Mouse (Mus musculus): Measurements from ENCODE around the gene Zfhx3. TPM values are rescaled to one million over a fixed set of nuclear protein-coding genes. Genes with fewer than 3 reads are reported as not detected.
A peak's percentile ranks its signal among the peaks of the same experiment; 100 is the strongest.

The Zfhx3 gene
- polyA plus RNA-seq, 1 experiment from 2014 or later, result 14.4 TPM

GRCm38 (mm10) chr8:108868259-108869090 lies 926.0 kb downstream of the Zfhx3 start:
- H3K27ac ChIP-seq (replicated peaks), result peak overlapping the region; percentile 78
- H3K4me1 ChIP-seq, result peaks cover 41% of the 10 kb centered on the region
- peaks cover 51% of the 10 kb centered on the region for H3K36me3 ChIP-seq
- no peak overlapping the region for H3K4me3 ChIP-seq
- DNase-seq (ENCODE audit: low spot score), result no peak
- no peaks in the 10 kb centered on the region for H3K27me3 ChIP-seq (ENCODE audit: low read depth, poor library complexity, severe bottlenecking)
- H3K9me3 ChIP-seq (replicated peaks), result no peaks in the 10 kb centered on the region
- 90% methylated on average over 14 of the region's 14 CpGs for WGBS

GRCm38 (mm10) chr8:108869420-108869819 lies 927.0 kb downstream of the Zfhx3 start:
- Histone ChIP-seq H3K36me3 (peaks cover 53% of the 10 kb centered on the region), H3K4me1 (peaks cover 40% of the 10 kb centered on the region), H3K27ac (replicated peaks) (no peak overlapping the region; the same call in 1 of the 2 replicates), H3K4me3 (no peak overlapping the region), H3K9me3 (replicated peaks) (no peaks in the 10 kb centered on the region; the same call in 1 of the 2 replicates), H3K27me3 (ENCODE audit: low read depth, poor library complexity, severe bottlenecking) (no peaks in the 10 kb centered on the region)
- 87% methylated on average over 3 of the region's 3 CpGs for WGBS
- no peak for DNase-seq (ENCODE audit: low spot score)

GRCm38 (mm10) chr8:108869935-108870334 lies 927.5 kb downstream of the Zfhx3 start:
- no peak for DNase-seq (ENCODE audit: low spot score)
- Histone ChIP-seq H3K36me3 (peaks cover 55% of the 10 kb centered on the region), H3K27ac (replicated peaks) (no peak overlapping the region), H3K4me1 (peaks cover 37% of the 10 kb centered on the region), H3K27me3 (ENCODE audit: low read depth, poor library complexity, severe bottlenecking) (no peaks in the 10 kb centered on the region), H3K9me3 (replicated peaks) (no peaks in the 10 kb centered on the region; the same call in 1 of the 2 replicates), H3K4me3 (no peak overlapping the region)
- WGBS, result 90% methylated on average over 5 of the region's 5 CpGs

GRCm38 (mm10) chr8:108870371-108870770 lies 927.9 kb downstream of the Zfhx3 start:
- peaks cover 55% of the 10 kb centered on the region for H3K36me3 ChIP-seq
- 90% methylated on average over 3 of the region's 3 CpGs for WGBS
- H3K27me3 ChIP-seq (ENCODE audit: low read depth, poor library complexity, severe bottlenecking), result no peaks in the 10 kb centered on the region
- no peaks in the 10 kb centered on the region; the same call in 1 of the 2 replicates for H3K9me3 ChIP-seq (replicated peaks)
- H3K4me3 ChIP-seq, result no peak overlapping the region
- no peak for DNase-seq (ENCODE audit: low spot score)
- peaks cover 32% of the 10 kb centered on the region for H3K4me1 ChIP-seq
- H3K27ac ChIP-seq (replicated peaks), result no peak overlapping the region

GRCm38 (mm10) chr8:108875722-108876121 lies 933.3 kb downstream of the Zfhx3 start:
- DNase-seq (ENCODE audit: low spot score), result no peak
- peaks cover 71% of the 10 kb centered on the region for H3K36me3 ChIP-seq
- H3K27me3 ChIP-seq (ENCODE audit: low read depth, poor library complexity, severe bottlenecking), result no peaks in the 10 kb centered on the region
- H3K27ac ChIP-seq (replicated peaks), result no peak overlapping the region
- WGBS, result 96% methylated on average over 5 of the region's 5 CpGs
- peaks cover 5% of the 10 kb centered on the region; the same call in 1 of the 2 replicates for H3K4me1 ChIP-seq
- H3K9me3 ChIP-seq (replicated peaks), result no peaks in the 10 kb centered on the region; the same call in 1 of the 2 replicates
- no peak overlapping the region for H3K4me3 ChIP-seq

- DNase-seq (ENCODE audit: low spot score), result no peak
- Histone ChIP-seq H3K4me1 (peaks cover 31% of the 10 kb centered on the region), H3K36me3 (peaks cover 51% of the 10 kb centered on the region), H3K9me3 (replicated peaks) (no peaks in the 10 kb centered on the region), H3K27ac (replicated peaks) (no peak overlapping the region), H3K4me3 (no peak overlapping the region), H3K27me3 (ENCODE audit: low read depth, poor library complexity, severe bottlenecking) (no peaks in the 10 kb centered on the region)
- 94% methylated on average over 6 of the region's 6 CpGs for WGBS
These were observed 937.7 kb downstream of the Zfhx3 start for GRCm38 (mm10) chr8:108880101-108880500.

DNA sequence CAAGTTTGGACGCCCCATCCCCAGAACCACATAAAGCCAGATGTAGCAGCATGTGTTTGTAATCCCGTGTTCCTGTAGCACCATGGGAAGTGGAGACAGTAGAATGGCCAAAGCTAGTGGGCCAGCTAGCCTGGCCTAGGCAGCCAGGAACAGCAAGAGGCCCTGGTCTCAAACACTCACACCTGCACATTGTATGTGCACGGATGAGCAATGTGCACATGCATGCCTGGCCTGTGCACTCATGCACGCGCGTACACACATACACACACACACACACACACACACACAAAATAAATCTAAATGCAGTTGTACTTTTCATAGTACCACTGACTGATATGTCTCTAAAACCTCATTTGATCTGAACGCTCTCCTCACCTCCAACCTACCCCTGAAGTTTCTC lies 938.9 kb downstream of the Zfhx3 start:
- Histone ChIP-seq H3K4me1 (peaks cover 44% of the 10 kb centered on the region), H3K27ac (replicated peaks) (no peak overlapping the region), H3K9me3 (replicated peaks) (no peaks in the 10 kb centered on the region), H3K27me3 (ENCODE audit: low read depth, poor library complexity, severe bottlenecking) (no peaks in the 10 kb centered on the region), H3K4me3 (no peak overlapping the region), H3K36me3 (peaks cover 44% of the 10 kb centered on the region)
- DNase-seq (ENCODE audit: low spot score), result no peak
- over 99% methylated on average over 7 of the region's 7 CpGs for WGBS

- Histone ChIP-seq H3K27me3 (ENCODE audit: low read depth, poor library complexity, severe bottlenecking) (no peaks in the 10 kb centered on the region), H3K9me3 (replicated peaks) (no peaks in the 10 kb centered on the region), H3K4me3 (no peak overlapping the region), H3K27ac (replicated peaks) (0 out of 2 replicates have a peak overlapping the region, but pooled peaks have one; percentile 49), H3K4me1 (peaks cover 51% of the 10 kb centered on the region), H3K36me3 (peaks cover 37% of the 10 kb centered on the region)
- DNase-seq (ENCODE audit: low spot score), result no peak
- 85% methylated on average over 9 of the region's 9 CpGs for WGBS
These were observed 939.6 kb downstream of the Zfhx3 start for GRCm38 (mm10) chr8:108882073-108882472.

GRCm38 (mm10) chr8:108883381-108883780 lies 940.9 kb downstream of the Zfhx3 start:
- 0 out of 2 replicates have a peak overlapping the region, but pooled peaks have one; percentile 13 for H3K27ac ChIP-seq (replicated peaks)
- WGBS, result 84% methylated on average over 6 of the region's 6 CpGs
- peaks cover 8% of the 10 kb centered on the region; the same call in 1 of the 2 replicates for H3K27me3 ChIP-seq (ENCODE audit: low read depth, poor library complexity, severe bottlenecking)
- H3K4me1 ChIP-seq, result peaks cover 63% of the 10 kb centered on the region
- DNase-seq (ENCODE audit: low spot score), result no peak
- no peaks in the 10 kb centered on the region for H3K9me3 ChIP-seq (replicated peaks)
- no peak overlapping the region for H3K4me3 ChIP-seq
- H3K36me3 ChIP-seq, result peaks cover 32% of the 10 kb centered on the region

DNA sequence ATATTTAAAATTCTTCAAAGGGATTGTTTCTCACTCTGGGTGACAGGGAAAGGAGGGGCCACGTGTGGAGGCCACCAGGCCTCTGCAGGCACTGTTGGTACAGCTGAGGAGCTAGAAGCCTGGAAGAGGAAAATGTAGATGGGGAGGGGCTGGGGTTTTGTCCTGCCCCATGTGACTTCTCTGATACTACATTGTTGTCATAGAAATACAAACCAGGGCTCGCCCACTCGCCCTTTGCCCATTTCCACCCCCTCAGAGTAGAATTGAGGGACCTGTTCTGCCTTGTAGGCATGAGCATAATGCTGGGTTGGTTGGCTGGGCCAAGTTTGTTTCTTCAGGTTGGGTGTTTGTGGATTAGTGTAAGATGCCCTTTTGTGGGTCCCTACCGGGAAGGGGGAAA lies 942.5 kb downstream of the Zfhx3 start:
- Histone ChIP-seq H3K4me1 (peaks cover 78% of the 10 kb centered on the region), H3K4me3 (no peak overlapping the region), H3K9me3 (replicated peaks) (no peaks in the 10 kb centered on the region), H3K36me3 (peaks cover 19% of the 10 kb centered on the region), H3K27ac (replicated peaks) (peak overlapping the region; percentile 78), H3K27me3 (ENCODE audit: low read depth, poor library complexity, severe bottlenecking) (peaks cover 12% of the 10 kb centered on the region; the same call in 1 of the 2 replicates)
- DNase-seq (ENCODE audit: low spot score), result no peak
- 53% methylated on average over 4 of the region's 4 CpGs for WGBS

DNA sequence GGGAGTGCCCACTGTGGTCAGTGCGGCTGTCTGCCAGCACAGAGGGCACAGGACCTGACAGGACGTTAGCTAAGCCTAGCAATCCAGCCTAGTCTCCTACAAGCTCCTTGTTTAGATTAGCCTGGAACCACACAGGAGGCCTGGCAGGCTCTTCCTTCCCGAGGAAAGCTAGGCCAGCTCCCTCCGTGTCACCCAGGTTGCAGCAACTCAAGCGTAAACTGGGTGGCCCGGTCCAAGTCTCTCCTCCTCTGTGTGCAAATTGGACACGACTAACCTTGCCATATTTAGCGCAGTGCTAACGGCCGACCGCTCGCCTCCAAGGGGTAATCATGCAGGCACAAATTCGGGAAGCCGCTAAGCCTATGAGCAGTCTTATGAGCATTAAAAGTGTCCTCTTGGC lies 943.0 kb downstream of the Zfhx3 start:
- Histone ChIP-seq H3K9me3 (replicated peaks) (no peaks in the 10 kb centered on the region), H3K27me3 (ENCODE audit: low read depth, poor library complexity, severe bottlenecking) (peaks cover 12% of the 10 kb centered on the region; the same call in 1 of the 2 replicates)

GRCm38 (mm10) chr8:108885861-108886260 lies 943.4 kb downstream of the Zfhx3 start:
- 60% methylated on average over 12 of the region's 12 CpGs for WGBS
- Histone ChIP-seq H3K4me1 (peaks cover 80% of the 10 kb centered on the region), H3K4me3 (no peak overlapping the region), H3K36me3 (peaks cover 15% of the 10 kb centered on the region), H3K9me3 (replicated peaks) (no peaks in the 10 kb centered on the region), H3K27me3 (ENCODE audit: low read depth, poor library complexity, severe bottlenecking) (peaks cover 12% of the 10 kb centered on the region; the same call in 1 of the 2 replicates), H3K27ac (replicated peaks) (peak overlapping the region; percentile 78)
- no peak for DNase-seq (ENCODE audit: low spot score)

More for the DNA sequence above, 943.0 kb downstream of the Zfhx3 start:
- Histone ChIP-seq H3K4me1 (peaks cover 79% of the 10 kb centered on the region), H3K4me3 (peak overlapping the region; percentile 14; the same call in 1 of the 2 replicates), H3K27ac (replicated peaks) (peak overlapping the region; percentile 78), H3K36me3 (peaks cover 15% of the 10 kb centered on the region)
- DNase-seq (ENCODE audit: low spot score), result no peak
- WGBS, result 64% methylated on average over 14 of the region's 14 CpGs
